Mouse (Mus musculus): ENCODE data around the gene Zfp120. TPM values are rescaled to one million over a fixed set of nuclear protein-coding genes. Genes with fewer than 3 reads are reported as not detected.

Gene Zfp120
- polyA plus RNA-seq (2015; fragmentation: Nextera tagmentation; extraction: Ambion mirVana), result 5.7 and 6.1 TPM in 2 replicates

DNA sequence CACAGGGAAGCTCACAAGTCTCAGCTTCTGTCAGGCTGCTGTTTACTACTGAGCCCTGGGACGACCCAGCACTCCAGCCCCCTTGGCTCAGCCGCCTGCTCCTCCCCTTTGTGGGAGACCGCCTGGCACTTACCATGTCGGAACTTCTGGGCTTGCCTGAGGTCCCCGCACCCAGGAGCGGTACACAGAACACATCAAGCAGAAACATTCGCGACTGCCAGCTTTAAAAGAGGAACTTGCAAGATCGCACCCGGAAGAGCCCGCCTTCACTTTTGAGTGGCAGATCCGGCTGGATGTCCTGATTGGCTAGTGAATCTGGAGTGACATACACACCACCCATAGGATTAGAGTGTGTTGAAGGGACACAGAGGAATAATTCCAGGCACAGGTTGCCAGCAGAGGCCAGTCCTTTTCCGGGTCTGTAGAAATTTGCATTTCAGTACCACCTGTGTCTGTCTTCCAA is at the start of gene Zfp120:
Gene Zfp120 (minus strand): TSS at position 274 of the 463 bp plus-strand sequence.

DNA sequence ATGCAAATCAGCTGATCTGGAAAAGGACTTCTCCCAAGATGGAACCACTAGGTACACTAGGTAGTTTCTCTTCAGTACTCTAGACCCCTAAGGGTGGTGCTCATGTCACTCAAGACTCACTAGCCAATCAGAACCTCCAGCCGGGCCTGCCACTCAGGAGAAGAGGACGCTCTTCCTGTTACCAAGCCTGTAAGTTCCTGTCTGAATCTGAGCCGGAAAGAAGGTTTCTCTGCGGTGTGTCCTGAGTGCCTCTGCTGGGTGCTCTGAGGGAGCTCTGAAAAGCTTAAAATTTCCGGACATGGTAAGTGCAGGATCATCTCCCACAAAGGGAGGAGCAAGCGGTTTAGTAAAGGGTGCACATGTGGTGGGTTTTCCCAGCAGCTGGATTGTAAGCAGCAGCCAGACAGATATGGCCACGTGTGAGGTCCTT is 45.1 kb upstream of the Zfp120 start, which contains the start of gene Gm14139:
Gene Gm14139 (plus strand): TSS at position 186 of the 430 bp plus-strand sequence.

DNA sequence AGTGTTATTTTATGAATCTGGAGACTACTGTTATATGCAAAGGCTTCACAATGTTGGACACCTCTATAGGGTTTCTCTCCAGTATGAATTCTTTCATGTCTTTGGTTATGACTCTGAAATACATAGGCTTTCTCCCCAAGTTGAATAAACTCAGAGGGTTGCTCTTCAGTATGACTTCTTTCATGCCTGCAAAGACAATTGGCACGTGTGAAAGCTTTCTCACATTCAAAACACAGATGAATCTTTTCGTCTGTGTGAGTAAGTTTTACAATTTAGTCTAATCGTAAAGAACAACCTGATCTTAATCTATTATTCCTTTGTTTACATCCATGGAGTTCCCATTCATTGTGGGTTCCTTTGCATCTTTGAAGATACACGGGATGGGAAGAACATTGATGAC is 43.1 kb upstream of the Zfp120 start, which contains the start of gene Gm10770:
Gene Gm10770 (minus strand): TSS at position 101 of the 400 bp plus-strand sequence.

Other genes with a start within 250 kb of the Zfp120 start
- not detected in 2 replicates for gene Gm10770, start 43.0 kb upstream of the Zfp120 start, polyA plus RNA-seq (2015; fragmentation: Nextera tagmentation; extraction: Ambion mirVana)
- not detected in 2 replicates for gene Gm14139, start 45.0 kb upstream of the Zfp120 start, polyA plus RNA-seq (2015; fragmentation: Nextera tagmentation; extraction: Ambion mirVana)
- 2.2 and 3.0 TPM in 2 replicates for gene Zfp937, start 81.4 kb upstream of the Zfp120 start, polyA plus RNA-seq (2015; fragmentation: Nextera tagmentation; extraction: Ambion mirVana)
- gene Gm21994, start 118.9 kb upstream of the Zfp120 start, polyA plus RNA-seq (2015; fragmentation: Nextera tagmentation; extraction: Ambion mirVana), result 2.2 and 2.3 TPM in 2 replicates
- gene Gm14124, start 120.8 kb upstream of the Zfp120 start, polyA plus RNA-seq (2015; fragmentation: Nextera tagmentation; extraction: Ambion mirVana), result not detected in 2 replicates
- gene Gm10130, start 187.0 kb upstream of the Zfp120 start, polyA plus RNA-seq (2015; fragmentation: Nextera tagmentation; extraction: Ambion mirVana), result 1.3 and 1.4 TPM in 2 replicates
- gene 3300002I08Rik, start 226.1 kb upstream of the Zfp120 start, polyA plus RNA-seq (2015; fragmentation: Nextera tagmentation; extraction: Ambion mirVana), result 2.3 and 3.3 TPM in 2 replicates

Measured in skeletal muscle tissue, postnatal 0 days (tissue).